Mouse (Mus musculus): Measurements from ENCODE around the gene Cacna2d3.

Gene Cacna2d3

DNA sequence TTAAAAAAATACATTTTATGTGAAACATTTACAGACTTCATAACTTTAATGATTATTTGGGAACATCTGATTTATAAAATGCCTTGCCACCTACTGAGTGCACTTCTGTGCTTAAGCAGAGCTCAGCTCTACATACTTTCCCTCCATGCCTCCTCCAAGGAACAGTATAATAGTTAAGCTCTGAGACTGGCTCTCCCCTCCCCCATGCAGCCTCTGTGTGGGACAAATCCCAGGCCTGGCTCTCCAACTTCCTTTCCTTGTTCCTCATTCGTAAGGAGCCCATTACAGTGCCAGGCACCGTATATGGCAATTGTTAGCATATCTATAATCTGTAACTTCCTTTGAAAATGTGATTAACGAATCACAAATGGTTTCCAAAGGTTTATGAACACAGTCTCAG, 644.2 kb downstream of the Cacna2d3 start:
- no peak for DNase-seq (ENCODE audit: low read depth, low spot score)

DNA sequence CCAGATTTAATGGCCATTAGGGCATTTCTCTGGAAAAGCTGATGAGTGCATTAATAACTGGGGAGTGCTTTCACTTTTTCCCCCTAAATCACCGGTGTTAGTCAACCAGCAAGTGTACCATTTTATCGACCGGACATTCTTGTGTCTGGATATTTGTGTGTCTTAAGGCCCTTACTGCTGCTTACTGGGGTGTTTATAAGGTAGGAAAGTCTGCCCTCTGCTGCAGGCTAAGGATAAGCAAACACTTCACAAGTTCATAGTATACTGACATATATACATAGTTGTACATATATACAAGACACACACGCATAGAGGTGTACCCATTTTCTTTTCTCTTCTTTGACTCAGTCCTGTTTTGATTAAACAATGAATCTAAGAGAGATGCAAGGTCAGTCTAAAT, 647.9 kb downstream of the Cacna2d3 start:
- DNase-seq (ENCODE audit: low read depth, low spot score), result no peak

DNA sequence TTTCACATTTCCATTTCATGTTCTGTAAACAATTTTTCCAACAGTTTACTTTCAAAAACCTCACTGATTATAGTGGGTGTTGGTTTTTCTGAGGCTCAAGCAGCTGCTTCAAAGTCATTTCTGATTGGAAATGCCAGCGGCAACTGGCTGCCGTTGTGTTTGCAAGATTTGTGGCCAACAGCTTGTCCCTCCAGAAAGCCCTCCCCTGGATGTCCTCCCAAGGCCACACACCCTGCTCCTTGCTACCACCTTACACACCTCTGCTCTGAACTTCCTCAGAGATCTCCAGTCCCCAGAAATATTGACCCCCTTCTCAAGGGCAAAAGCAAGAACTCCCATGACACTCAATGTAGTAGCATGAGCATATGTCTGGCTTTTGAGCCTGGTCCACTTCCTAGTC, 659.0 kb downstream of the Cacna2d3 start:
- DNase-seq (ENCODE audit: low read depth, low spot score), result no peak

DNA sequence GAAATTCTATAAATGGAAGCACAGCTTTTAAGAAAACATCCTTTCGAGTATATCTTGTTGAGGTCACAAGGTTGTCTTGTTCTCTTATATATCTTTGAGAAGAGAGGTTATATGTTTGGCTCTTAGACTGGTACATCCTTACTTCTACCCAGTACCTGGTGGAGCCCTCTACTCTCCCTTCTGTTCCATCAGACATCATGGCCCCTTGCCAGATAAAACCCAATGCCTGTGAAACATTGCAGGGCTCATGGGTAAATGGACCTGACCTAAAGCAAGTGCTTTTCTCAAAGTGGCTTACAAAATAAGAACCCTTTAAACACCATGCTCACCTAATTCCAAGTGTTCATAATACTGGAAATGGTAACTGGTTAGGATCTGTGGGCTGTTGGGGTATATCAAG, 660.2 kb downstream of the Cacna2d3 start:
- no peak for DNase-seq (ENCODE audit: low read depth, low spot score)

DNA sequence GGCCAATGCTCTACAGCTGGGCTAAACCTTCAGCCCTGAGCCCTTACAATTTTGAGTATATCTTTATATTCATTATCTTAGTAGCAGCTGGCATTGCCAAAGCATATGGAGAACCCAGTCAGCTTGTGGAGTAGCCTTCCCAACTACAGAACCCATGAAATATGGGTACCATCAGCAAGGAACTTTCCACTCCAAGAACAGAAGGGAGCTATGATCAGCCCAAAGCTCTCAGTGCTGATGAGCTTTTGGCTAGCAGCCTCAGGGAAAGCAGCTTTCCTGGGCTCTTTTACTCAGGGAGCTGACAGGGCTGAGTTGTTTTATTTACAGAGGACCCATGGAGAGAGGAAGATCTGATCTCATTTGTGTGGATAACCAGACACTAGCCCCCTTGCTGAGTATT, 661.0 kb downstream of the Cacna2d3 start:
- peak; percentile 16 for DNase-seq (ENCODE audit: low read depth, low spot score)

DNA sequence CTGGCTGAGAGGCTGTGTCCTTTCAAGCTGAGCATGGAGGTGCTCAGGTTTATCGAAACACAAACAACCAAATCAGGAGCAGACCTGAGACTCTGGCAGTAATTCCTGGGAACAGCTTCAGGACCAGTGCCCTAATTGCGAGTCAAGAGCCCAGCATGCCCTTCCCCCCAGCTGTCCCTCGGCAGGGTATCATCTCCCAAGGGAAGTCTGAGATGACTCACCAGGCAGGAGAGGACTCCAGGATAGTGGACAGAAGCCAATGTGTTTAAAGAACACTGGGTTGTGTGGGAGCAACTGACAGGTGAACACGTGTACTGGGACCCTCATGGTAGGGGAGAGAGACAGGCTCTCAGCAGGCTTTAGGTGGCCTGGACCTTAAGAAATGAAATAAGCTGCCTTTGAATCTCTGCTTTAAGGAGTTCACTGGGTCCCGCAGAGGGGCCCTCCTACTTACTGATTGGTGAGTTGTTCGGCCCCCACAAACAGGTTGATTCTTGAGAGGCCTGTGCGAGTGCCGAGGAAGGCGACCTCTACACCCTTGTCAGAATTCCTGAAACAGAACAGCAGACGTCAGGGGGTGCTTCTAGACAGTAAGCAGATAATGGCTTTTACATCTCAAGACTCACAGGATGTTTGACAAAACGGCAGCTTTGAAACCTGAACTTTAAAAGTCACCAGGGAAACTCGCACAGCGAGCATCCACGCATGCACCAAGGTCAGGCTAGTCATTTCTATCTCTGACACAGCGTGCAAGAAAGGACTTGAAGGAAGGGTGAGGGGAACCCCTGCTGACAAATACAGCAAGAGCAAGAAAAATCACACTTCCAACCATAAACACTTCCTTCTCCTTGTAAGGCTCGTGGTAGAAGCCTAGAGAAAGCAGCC, 669.5 kb downstream of the Cacna2d3 start:
- no peak for DNase-seq (ENCODE audit: low read depth, low spot score)

DNA sequence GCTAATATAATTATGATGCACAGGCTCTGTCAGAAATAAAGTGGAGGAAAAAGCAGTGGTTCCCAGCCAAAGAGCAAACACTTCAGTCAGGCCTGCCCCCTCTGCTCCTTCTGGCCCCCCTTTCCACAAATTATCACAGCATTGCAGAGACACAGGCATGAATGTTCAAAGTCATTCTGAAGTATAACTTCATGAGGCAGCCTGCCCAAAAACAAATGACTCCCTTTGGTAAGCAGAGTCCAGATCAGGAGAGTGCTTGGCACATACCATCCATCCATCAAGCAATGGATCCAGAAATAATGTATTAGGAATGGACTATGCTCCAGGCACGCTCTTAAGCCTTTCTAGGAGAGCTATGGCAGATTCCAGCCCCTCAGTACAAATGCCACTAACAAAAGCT, 679.3 kb downstream of the Cacna2d3 start:
- no peak for DNase-seq (ENCODE audit: low read depth, low spot score)

DNA sequence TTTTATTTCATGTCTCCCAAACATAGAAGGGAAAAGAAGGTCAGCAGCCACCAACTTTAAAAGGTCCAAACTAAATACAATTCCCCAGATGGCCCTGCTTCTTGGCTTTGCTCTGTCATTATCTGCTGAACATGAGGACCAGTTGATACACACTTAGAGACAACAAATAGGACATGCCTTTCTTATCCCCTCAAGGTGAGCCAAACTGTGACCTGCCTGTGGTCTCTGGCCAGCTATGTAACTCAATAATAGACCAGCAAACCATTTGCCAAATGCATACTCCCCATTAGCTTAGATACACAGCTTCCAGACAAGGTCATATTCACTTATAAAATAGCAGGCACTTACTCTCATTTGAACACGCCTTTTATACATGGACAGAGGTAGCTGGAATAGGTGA, 680.2 kb downstream of the Cacna2d3 start:
- DNase-seq (ENCODE audit: low read depth, low spot score), result no peak

DNA sequence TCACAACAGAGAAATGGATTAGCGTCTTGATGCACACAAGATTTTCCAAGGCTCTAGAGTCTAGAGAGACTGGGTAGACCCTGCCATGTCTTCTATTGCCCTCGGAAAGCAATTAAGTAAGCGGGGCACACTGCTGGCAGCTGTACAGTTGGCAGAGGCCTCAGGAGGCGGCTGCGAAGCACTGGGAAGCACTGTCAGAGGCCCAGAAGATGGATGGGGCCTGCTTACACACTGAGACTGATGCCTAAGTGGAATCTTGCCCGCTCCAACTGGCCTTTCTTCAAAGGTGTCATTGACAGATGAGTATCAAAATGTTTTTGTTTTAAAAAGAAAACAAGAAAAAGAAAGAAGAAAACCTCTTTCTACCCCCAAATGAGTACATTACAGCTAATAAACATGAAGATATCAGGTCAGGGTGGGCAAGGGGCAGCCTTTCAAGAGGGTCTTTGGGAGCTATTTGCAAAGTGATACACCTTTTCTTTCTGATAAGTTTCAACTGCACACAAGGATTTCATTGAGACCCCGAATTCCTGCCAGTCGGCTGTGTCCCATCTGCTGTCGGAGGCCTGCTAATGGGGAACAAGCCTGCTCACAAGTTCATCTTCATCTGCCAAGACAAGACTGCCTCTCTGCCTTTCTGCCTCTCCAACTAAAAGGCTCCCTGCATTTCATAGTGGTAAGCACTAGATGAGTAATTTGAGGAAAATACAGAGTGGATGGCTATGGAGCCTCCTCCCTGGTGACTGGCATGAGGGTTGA, 680.9 kb downstream of the Cacna2d3 start:
- DNase-seq (ENCODE audit: low read depth, low spot score), result no peak

DNA sequence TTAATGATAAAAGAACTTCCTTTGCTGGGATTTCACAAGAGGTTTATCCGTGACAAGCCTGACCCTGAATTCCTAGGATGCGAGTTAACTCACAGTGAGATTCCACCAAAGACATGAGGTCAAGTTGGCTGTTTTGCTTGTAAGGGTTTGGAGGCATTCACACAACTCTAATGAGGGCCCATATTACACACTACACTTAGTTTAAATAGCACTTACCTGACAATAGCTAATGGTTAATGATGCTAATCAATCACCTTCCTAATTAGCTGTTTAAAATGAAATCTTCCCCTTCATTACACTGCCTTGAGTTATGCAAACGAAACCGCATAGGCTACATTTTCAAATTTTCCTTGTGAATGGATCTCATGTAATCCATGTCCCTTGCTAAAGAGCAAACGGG, 683.4 kb downstream of the Cacna2d3 start:
- no peak for DNase-seq (ENCODE audit: low read depth, low spot score)

DNA sequence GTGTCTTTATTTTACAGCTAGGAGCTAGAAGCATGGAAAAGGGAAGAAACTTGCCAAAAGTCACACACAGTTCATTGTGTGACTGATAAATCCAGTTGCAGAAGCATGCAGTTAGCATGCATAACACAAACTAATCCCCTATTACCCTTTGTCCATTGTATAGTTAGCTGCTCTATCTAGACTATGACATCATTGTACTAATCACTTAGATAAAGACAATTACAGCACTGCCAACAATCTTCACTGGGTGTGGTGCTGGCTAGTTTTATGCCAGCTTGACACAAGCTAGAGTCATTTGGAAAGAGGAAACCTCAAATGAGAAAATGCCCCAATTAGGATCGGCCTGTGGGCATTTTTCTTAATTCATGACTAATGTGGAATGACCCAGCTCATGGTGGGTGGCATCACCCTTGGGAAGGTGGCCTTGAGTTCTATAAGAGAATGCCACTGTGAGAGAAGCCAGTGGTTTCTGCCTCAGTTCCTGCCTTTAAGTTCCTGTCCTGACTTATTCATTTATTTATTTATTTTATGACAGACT, 689.7 kb downstream of the Cacna2d3 start:
- no peak for DNase-seq (ENCODE audit: low read depth, low spot score)

DNA sequence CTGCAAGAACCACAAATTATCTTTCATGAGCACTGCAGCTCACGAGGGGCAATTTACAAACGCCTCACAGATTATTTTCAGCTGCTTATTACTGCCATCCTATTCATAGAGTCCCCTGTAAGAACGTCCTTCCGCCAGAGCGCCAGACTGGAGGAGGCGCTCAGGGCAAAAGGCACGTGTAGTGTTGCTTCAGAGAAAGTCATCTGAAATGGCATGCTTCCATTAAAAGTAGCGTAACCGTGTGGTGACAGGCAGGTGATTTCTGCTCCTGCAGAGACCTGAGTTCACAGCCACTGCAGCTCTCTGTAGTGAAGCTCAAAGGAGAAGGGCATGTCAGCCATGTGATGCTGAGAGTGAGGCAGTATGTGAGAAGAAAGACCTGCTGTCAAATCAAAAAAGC, 691.1 kb downstream of the Cacna2d3 start:
- DNase-seq (ENCODE audit: low read depth, low spot score), result peak; percentile 19

DNA sequence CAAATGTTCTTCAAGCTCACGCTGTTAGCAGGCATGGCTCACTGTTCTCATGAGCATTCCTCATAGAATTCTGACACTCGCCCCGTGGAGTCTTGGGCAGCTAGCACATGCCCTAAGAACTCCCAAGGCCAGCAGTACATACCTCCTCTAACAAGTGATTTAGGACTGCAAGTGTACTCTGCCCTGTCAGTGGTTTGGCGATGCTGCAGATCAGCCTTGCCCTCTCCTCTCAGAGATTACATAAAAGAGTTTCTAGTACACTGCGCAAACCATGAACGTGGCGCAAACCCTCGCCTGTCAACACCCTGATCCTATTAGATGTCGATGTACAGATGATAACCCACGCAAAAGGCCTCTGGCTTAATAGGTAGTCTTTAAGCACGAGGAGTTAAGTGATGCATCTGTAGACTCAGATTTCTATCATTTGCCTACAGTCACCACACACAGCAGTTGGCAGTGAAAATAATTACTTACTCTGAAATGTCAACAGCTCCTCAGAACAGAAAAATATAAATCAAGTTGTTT, 691.7 kb downstream of the Cacna2d3 start:
- no peak for DNase-seq (ENCODE audit: low read depth, low spot score)

DNA sequence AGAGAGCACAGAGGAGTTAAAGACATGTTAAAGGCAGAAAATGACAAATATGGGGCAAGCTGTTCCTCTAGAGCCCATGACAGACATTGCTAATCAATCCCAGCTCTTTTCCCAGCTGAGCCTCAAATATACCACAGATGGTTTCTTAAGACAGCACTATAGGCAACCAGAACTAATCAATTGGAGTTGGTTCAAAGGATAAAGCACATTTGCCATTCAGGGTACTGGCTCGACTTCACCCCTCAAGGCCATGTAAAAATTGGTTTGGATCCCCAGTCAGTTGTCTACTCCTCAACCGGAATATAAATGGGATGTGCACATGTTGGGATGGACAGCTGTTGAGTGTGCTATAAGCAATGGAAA, 692.6 kb downstream of the Cacna2d3 start:
- peak; percentile 29 for DNase-seq (ENCODE audit: low read depth, low spot score)

DNA sequence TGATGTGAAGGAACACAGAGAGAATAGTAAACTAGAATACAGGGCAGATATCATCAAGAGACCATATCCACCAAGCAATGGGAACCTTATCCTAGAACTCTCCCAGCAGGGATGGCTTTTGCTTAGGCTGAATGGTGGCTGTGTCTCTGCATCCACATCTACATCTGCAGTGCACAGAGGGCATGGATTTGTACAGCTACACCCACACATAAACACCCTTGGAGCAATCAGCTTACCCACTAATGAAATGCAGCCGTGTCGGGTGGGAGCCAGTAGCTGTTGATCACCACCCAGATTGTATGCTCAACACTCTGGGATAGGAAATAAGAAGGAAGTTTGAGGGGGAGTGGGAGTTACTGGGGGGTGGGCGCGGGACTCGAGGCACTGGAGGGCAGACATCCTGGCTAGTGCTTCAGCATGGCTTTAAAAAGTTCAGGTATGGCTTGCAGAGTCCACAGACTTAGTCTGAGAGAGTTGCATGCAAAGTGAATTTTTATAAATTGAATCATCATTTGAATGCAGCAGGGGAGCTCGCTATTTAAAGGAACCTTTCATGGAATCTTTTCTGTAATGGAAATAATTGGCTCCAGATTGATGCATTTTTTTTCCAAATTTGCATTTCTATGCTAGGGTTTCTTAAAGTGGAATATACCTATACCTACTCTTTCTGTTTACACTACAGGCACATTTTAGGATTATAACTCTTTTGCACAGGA, 693.1 kb downstream of the Cacna2d3 start:
- peak; percentile 22 for DNase-seq (ENCODE audit: low read depth, low spot score)

DNA sequence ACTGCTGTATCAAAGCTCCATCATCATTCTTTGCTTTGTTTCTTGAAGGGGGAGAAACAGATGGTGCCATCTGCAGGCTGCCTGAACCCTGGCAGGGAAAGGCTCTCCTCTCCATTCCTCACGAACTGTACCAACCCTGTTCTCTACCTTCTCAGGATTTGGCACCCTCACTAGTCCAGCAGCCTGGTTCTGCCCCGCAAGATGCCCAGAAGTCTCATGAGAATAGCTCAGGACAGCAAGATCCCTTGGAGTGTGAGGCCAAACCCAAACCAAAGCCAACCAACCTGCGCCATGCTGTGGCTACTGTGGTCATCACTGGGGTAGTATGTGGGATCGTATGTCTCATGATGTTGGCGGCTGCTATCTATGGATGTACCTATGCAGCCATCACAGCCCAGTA, 694.4 kb downstream of the Cacna2d3 start:
- no peak for DNase-seq (ENCODE audit: low read depth, low spot score)

DNA sequence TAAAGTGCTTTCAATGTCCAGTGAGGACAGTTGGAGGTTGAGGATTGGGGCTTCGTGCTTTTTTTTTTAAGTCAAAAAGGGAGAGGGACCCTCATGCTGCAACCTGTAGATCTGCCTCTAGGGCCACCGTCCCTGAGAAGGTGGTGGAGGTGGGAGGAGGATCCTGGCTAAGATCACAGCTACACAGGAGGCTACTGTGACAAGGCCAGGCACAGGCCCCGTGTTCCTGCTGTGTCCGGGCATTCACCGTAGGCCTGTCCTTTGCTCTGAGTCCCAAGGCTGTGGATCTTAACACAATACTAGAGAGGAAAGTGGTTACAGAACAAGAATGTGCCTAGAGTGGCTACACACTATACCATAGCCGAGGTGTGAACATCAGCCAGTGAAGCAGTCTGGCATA, 696.3 kb downstream of the Cacna2d3 start:
- no peak for DNase-seq (ENCODE audit: low read depth, low spot score)

DNA sequence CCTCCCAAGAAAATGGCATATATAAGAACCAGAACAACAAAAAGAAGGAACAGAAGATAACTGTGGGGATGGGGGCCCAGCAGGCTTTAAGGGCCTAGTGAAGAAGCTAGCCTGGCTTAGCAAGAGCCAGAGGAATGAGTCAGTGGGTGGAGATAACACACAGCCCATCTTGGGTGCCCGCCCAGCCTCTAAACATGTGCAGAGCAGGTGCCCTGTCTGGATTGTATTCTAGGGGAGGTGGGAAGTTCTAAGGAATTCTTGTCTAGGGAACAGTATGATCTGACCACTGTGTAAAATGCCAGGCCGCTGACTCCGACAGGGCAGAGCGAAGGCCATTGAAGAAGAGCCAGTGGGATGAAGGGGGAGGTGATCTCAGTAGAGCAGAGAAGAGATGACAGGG, 698.4 kb downstream of the Cacna2d3 start:
- DNase-seq (ENCODE audit: low read depth, low spot score), result no peak

DNA sequence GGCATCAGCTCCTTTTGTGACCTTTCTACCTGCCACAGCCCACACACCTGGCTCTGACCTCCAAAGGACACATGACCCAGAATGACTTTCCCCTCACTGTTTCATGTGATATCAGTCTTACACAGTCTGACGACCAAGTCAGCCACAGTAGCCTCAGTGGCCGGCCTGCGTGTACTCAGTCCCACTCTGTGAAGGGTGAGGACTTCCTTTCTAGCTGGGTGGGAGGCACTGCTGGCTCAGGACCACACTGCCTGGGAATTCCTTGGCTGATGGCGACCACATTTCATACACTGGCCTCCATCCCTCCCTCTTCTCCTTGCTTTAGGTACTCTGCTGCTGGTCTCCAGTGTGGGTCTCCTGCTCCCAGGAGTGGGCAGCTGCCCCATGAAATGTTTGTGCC, 700.4 kb downstream of the Cacna2d3 start:
- DNase-seq (ENCODE audit: low read depth, low spot score), result no peak

DNA sequence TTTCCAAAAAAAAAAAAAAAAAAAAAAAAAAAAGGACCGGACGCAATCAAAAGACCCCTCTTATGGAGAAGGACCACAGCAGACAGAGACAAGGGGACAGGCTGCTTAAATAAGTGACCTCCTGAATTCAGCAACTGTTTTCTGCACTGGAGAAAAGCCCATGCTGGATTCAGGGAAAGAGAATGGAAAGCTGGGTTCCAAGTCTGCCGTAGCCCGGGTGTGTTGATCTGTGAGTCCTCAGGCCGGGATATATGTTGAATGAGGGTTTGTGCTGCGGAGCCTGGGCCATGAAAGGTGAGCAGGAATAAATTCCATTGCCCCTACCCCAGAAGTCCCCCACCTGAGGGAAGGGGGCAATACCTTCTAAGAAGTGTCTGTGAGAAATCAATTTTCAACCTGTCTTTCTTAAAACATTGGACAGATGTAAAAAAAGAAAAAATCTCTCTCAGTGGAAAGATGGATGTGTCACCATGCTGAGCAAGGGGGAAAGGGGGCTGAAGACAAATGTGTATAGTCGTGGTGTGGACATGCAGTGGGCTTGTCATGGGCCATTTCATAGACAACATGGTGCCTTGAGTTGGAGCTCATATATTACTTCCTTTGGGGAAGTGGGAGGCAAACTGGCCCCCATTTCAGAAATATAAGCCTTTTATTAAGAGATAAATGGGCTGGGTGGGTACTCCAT, 703.2 kb downstream of the Cacna2d3 start:
- no peak for DNase-seq (ENCODE audit: low read depth, low spot score)

DNA sequence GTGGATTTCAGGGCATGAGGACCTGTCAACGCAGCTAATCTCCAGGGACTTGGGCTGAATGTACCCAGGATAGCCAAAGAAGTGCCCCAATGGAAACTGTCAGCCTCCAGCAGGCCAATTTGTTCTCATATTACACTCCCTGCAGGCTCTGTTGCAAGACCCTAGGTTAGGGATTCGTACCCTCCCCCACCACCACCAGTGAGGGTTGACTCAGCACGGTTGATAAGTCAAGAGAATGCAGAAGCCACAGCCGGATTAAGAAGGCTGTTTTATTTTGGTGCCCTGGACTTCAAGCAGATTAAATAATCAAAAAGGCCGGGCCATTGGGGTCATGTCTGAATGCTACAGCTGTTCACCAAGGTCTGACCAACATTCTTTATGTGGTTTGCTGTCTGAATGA, 703.8 kb downstream of the Cacna2d3 start, which contains the start of gene Lrtm1:
Gene Lrtm1, plus strand, starts transcription at position 326 of the 400 bp plus-strand sequence.
- DNase-seq (ENCODE audit: low read depth, low spot score), result no peak
